Mouse (Mus musculus): ENCODE measurements around the gene Pparg.

Gene Pparg

DNA sequence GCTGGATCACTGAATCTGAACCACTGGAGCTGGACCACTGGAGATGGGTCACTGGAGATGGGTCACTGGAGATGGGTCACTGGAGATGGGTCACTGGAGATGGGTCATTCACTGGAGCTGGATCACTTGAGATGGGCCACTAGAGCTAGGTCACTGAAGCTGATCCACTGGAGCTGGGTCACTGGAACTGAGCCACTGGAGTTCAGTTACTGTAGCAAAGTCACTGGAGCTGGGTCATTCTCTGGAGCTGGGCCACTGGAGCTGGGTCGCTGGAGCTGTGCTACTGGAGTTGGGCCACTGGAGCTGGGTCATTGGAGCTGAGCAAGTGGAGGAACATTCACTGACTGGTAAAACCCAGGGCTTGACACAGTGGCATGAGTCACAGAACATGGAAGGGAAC, 145.7 kb downstream of the Pparg start:
- DNase-seq (ENCODE audit: low read depth) = no peak

GRCm38 (mm10) chr6:115511447-115511846, 150.7 kb downstream of the Pparg start:
- DNase-seq (ENCODE audit: low read depth) = no peak

- DNase-seq (ENCODE audit: low read depth) = peak; percentile 56
Measured at GRCm38 (mm10) chr6:115513207-115513606, 152.5 kb downstream of the Pparg start.

- DNase-seq (ENCODE audit: low read depth) = no peak
Measured at GRCm38 (mm10) chr6:115517904-115518303, 157.2 kb downstream of the Pparg start.

- no peak for DNase-seq (ENCODE audit: low read depth)
Measured at GRCm38 (mm10) chr6:115518352-115518751, 157.6 kb downstream of the Pparg start.

- no peak for DNase-seq (ENCODE audit: low read depth)
Measured at GRCm38 (mm10) chr6:115519275-115519699, 158.5 kb downstream of the Pparg start.

GRCm38 (mm10) chr6:115521923-115522322, 161.2 kb downstream of the Pparg start:
- DNase-seq (ENCODE audit: low read depth) = no peak

DNA sequence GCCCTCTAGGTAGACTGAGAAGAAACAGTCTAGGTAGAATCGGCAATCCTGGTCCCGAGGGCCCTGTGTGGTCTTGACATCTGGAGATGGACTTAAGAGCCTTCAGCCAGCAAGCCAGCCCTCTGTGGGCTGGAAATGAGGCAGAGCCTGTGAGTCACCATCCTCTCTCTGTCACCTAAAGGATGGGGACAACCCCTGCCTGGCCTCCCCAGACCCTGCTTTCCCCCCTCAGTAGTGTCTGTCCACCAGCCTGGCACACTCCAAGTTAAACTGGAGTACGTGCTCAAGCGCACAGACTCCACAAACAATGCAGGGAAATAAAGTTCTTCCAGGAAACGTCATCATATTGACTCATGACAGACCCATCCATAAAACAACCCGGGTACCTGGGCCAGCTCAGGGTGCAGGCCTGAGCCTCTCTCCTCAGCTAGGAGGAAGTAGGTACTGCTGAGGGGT, 162.0 kb downstream of the Pparg start:
- DNase-seq (ENCODE audit: low read depth) = no peak

DNA sequence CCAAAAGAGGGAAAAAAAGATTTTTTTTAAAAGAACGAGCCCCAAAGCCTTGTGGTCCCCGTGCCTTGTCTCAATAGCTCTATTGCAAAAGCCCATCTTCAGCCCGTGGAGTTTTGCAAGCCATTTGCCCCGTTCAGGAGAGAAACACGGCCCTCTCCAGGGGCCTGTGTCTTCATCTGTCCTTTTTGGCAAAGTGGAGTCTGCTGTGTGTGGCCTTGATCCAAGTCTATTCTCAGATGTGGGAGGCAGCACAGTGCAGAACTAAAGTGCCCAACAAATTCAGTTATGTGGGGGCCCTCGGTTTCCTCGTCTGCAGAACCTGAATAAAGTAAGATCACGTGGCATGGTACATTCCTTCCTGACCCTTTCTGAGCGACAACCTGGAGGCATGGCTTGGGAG, 162.4 kb downstream of the Pparg start:
- no peak for DNase-seq (ENCODE audit: low read depth)

GRCm38 (mm10) chr6:115524449-115524990, 163.8 kb downstream of the Pparg start:
- peak; percentile 51 for DNase-seq (ENCODE audit: low read depth)

DNA sequence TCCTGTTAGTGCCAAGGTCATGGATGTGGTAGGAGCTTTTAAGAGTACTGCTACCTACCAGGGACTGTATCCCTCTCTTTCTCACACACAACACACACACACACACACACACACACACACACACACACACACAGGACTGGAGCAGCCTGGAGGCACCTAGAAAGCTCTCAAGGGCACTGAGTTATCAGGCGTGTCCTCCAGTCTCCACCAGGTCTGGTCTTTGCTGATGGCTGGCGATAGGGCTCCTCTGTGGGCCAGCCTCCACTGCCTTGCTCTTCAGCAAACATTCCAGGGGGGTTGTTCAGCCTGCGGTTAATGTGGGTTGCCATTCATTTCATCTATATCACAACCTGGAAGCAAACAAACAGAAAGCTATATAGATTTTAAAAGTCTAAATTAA, 166.7 kb downstream of the Pparg start:
- DNase-seq (ENCODE audit: low read depth) = no peak

DNA sequence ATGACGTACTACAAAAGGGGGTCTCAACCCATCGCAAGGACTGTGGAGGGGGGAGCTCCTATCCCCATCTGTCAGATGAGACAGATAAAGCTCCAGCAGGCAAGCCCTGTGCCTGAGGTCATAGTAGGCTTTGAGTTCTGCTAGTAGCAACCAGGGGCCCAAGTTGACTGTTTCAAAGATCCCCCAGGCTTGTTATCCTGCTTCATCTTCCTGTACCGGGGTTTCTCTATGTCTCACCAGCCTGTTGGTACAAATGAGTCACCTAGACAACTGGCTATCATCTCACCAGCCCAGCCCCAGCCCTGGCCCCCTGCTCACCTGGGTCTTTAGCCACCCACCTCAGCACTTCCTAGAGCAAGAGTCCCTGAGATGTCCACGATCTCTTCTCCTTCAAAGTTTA, 167.6 kb downstream of the Pparg start:
- peak; percentile 53 for DNase-seq (ENCODE audit: low read depth)

GRCm38 (mm10) chr6:115534617-115535016, 173.9 kb downstream of the Pparg start:
- DNase-seq (ENCODE audit: low read depth) = no peak

GRCm38 (mm10) chr6:115536169-115536568, 175.4 kb downstream of the Pparg start:
- DNase-seq (ENCODE audit: low read depth) = no peak

DNA sequence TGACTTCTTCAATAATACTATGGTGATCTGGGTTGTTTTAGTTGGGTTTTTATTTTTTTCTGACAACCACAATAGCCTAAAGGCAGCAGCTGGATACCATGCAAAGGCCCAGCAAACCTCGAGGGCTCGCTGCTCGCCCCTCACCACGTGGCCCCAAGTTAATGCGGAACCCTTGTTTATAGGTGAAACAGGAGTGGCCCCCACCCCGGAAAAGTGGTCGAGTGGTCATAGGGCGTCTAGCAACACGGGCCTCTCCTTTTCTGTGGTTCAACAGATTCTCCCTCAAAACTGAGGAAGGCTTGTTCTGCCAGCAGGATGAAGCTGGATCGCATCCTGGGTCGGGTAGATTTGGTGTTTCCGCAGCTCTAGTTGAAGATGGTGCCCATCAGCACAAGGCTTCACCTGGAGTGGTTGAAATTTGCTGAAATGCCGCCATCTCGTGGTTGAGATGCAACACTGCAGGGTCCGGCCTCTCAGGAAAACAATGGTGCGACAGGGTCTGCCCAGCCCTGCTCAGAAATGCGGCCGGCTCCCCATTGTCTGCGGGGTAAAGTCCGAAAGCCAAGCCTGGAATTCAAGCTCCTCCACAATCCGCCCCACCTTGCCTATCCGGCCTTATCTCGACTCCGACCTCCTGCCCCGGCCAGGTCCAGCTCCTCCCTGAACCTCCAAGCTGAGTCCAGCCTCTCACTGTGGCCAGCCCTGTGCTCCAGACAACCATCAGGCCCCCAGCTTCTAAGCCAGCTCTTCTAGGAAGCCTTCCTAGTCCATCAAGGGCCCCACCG, 178.1 kb downstream of the Pparg start:
- peak; percentile 89 for DNase-seq (ENCODE audit: low read depth)

Measured in induced T-regulatory cell, adult 2 months (primary cell).